Mouse (Mus musculus): ENCODE results near the gene Snd1.

- TF ChIP-seq CTCF (conservative IDR thresholded peaks at IDR 0.05 in 1 of 2, IDR thresholded peaks at IDR 0.05 in 1 of 2; ENCODE audit: low read depth in 2 of 2, low read length in 2 of 2) (no peak), ELF1 (IDR thresholded peaks at IDR 0.05; ENCODE audit: low read depth, low read length) (no peak), MAZ (IDR thresholded peaks at IDR 0.05; ENCODE audit: low read depth, low read length) (no peak), ZKSCAN1 (IDR thresholded peaks at IDR 0.05; ENCODE audit: borderline replicate concordance, low read depth, low read length) (no peak), MAFK (IDR thresholded peaks at IDR 0.05; ENCODE audit: insufficient replicate concordance, low read length) (no peak), HCFC1 (IDR thresholded peaks at IDR 0.05; ENCODE audit: low read depth, low read length) (no peak), MEF2A (IDR thresholded peaks at IDR 0.05; ENCODE audit: borderline replicate concordance, low read depth, low read length) (no peak), MAX (IDR thresholded peaks at IDR 0.05; ENCODE audit: low read length) (no peak), SMC3 (IDR thresholded peaks at IDR 0.05; ENCODE audit: low read depth, low read length) (no peak)
Observed at GRCm38 (mm10) chr6:28603823-28604222, 128.9 kb downstream of the Snd1 start.
